Mouse (Mus musculus): Measurements from ENCODE around the gene Igdcc4. TPM values are rescaled to one million over a fixed set of nuclear protein-coding genes. Genes with fewer than 3 reads are reported as not detected.
"Not testable (repeated sequence)": the region's sequence is repeated elsewhere in the genome, so short reads cannot be mapped to it uniquely, and the experiment has no call there.

The Igdcc4 gene
- 55.6 and 58.5 TPM in 2 replicates for polyA plus RNA-seq (2014; fragmentation: Nextera tagmentation; extraction: Ambion mirVana)

DNA sequence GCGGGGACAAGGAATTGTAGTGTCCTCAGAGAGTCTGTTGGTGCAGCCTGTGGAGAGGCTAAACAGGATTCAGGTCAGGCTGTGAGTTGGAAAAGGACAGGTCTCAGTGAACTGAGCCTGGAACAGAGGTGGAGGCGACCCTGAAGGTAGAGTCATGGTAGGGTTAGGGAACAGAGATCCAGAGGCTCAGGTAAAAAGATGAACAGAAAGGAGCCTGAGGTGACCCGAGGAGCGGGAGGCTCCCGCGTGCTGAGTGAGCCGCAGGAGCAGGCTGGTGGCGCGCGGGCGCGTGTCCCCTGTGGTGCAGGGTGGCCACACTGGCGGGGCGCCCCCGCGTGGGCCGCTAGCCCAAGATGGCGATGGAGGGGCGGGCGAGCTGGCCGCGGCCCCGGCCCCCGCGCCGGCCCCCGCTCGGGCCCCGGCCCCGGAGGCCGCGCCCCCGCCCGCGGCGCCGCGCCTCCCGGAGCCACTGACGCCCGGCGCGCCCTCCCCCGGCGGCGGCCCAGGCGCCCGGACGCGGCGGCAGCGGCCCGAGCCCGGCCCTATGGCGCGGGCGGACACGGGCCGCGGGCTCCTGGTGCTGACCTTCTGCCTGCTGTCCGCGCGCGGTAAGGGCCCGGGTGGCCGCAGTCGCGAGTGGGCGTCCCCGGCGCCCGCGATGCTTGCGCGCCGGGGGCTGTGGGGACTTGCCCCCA lies at the start of gene Igdcc4:
TSS of gene Igdcc4 (plus strand) at position 496 of the 695 bp plus-strand sequence.
- DNase-seq (ENCODE audit: low spot score) = peak; percentile 29
- Histone ChIP-seq H3K27me3 (replicated peaks; ENCODE audit: control insufficient read depth, insufficient read depth, low read length) (no peaks in the 10 kb centered on the region), H3K9me3 (ENCODE audit: control insufficient read depth, low read length) (peaks cover 5% of the 10 kb centered on the region; the same call in 1 of the 2 replicates), H3K4me3 (ENCODE audit: low read depth, low read length) (peak within 1 kb of the TSS; percentile 89), H3K4me2 (ENCODE audit: low read depth, low read length) (peak within 1 kb of the TSS; percentile 87), H3K27ac (replicated peaks; ENCODE audit: low read depth, low read length) (peak within 1 kb of the TSS; percentile 92), H3K9ac (ENCODE audit: low read depth, low read length) (peak within 1 kb of the TSS; percentile 94), H3K36me3 (ENCODE audit: control insufficient read depth, insufficient read depth, low read length) (no peaks in the 10 kb centered on the region), H3K4me1 (ENCODE audit: control insufficient read depth, insufficient read depth, low read length) (peaks cover 14% of the 10 kb centered on the region; the same call in 1 of the 2 replicates)
- no peak for ATAC-seq (ENCODE audit: low read depth)
- 6% methylated on average over 11 of the region's 76 CpGs for WGBS

DNA sequence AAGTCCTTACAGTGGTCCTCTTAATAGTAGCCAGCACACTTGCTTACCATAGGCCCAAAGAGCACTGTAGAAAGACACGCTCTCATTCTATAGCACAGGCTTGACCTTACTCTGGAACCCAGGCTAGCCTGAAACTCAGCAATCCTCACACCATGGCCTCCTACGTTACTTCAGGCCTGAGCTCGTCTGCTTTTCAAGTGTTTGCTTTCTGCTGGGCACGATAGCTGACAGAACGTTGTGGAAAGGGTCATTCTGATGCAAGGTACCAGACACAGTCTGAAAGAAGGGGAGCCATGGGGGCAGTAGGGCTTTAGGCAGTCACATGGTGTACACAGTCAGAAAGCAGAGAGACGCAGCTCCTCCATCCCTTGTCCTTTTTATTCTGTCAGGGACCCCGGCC lies 37.0 kb upstream of the Igdcc4 start:
- Histone ChIP-seq H3K4me1 (ENCODE audit: control insufficient read depth, insufficient read depth, low read length) (no peaks in the 10 kb centered on the region), H3K36me3 (ENCODE audit: control insufficient read depth, insufficient read depth, low read length) (peaks cover 88% of the 10 kb centered on the region), H3K4me2 (ENCODE audit: low read depth, low read length) (no peak overlapping the region), H3K9me3 (ENCODE audit: control insufficient read depth, low read length) (no peaks in the 10 kb centered on the region), H3K27ac (replicated peaks; ENCODE audit: low read depth, low read length) (no peak overlapping the region), H3K27me3 (replicated peaks; ENCODE audit: control insufficient read depth, insufficient read depth, low read length) (no peaks in the 10 kb centered on the region), H3K9ac (ENCODE audit: low read depth, low read length) (no peak overlapping the region), H3K4me3 (ENCODE audit: low read depth, low read length) (no peak overlapping the region)
- ATAC-seq (ENCODE audit: low read depth) (no peak), DNase-seq (ENCODE audit: low spot score) (no peak)
- WGBS = 95% methylated on average over 7 of the region's 7 CpGs

DNA sequence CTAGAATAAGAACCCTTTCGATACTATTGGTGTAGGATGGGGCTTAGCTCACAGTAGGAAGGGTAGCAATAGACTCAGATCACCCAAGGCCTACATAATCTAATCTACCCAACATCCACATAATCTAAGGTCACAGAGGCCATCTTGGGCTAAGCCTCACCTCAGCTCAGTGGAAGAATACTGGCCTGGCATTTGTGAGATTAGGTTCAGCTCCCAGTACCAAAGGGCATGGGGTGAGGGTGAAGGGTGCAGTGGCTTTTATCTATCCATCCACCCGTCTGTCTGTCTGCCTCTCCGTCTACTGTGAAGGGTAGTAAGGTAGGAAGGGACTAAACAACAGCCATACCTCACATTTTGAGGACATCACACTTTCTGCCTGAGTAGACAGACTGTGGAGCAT lies 30.7 kb upstream of the Igdcc4 start:
- Histone ChIP-seq H3K36me3 (ENCODE audit: control insufficient read depth, insufficient read depth, low read length) (peaks cover 84% of the 10 kb centered on the region), H3K4me2 (ENCODE audit: low read depth, low read length) (no peak overlapping the region), H3K9me3 (ENCODE audit: control insufficient read depth, low read length) (no peaks in the 10 kb centered on the region), H3K4me1 (ENCODE audit: control insufficient read depth, insufficient read depth, low read length) (no peaks in the 10 kb centered on the region), H3K4me3 (ENCODE audit: low read depth, low read length) (no peak overlapping the region), H3K27me3 (replicated peaks; ENCODE audit: control insufficient read depth, insufficient read depth, low read length) (no peaks in the 10 kb centered on the region), H3K9ac (ENCODE audit: low read depth, low read length) (no peak overlapping the region), H3K27ac (replicated peaks; ENCODE audit: low read depth, low read length) (no peak overlapping the region)
- 97% methylated on average over 3 of the region's 3 CpGs for WGBS
- DNase-seq (ENCODE audit: low spot score) (no peak), ATAC-seq (ENCODE audit: low read depth) (no peak)

DNA sequence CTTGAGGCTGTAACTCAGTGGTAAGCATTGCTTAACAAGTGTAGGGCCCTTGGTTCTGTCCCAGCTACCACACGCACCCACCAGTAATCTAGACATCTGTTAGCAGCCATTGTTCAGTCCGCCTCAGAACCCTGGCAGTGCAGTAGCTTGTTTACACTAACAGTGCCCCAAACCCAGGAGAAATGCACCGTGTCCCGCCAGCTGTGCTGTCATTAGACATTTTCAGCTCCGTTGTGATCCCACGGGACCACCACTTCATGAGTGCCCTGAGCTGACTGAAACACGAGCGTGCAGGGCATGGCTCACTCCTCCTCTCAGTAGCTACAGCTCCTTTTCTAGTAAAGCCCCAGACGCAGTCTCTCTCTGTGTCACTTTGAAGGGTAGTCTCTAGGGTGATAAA lies 27.7 kb upstream of the Igdcc4 start:
- no peak overlapping the region for H3K4me2 ChIP-seq (ENCODE audit: low read depth, low read length)
- DNase-seq (ENCODE audit: low spot score) = peak; percentile 81
- 47% methylated on average over 9 of the region's 9 CpGs for WGBS
- no peaks in the 10 kb centered on the region for H3K27me3 ChIP-seq (replicated peaks; ENCODE audit: control insufficient read depth, insufficient read depth, low read length)
- H3K4me3 ChIP-seq (ENCODE audit: low read depth, low read length) = no peak overlapping the region
- H3K9ac ChIP-seq (ENCODE audit: low read depth, low read length) = no peak overlapping the region
- no peaks in the 10 kb centered on the region for H3K4me1 ChIP-seq (ENCODE audit: control insufficient read depth, insufficient read depth, low read length)
- H3K36me3 ChIP-seq (ENCODE audit: control insufficient read depth, insufficient read depth, low read length) = peaks cover 85% of the 10 kb centered on the region
- peak; percentile 71 for ATAC-seq (ENCODE audit: low read depth)
- H3K27ac ChIP-seq (replicated peaks; ENCODE audit: low read depth, low read length) = no peak overlapping the region
- H3K9me3 ChIP-seq (ENCODE audit: control insufficient read depth, low read length) = no peaks in the 10 kb centered on the region

DNA sequence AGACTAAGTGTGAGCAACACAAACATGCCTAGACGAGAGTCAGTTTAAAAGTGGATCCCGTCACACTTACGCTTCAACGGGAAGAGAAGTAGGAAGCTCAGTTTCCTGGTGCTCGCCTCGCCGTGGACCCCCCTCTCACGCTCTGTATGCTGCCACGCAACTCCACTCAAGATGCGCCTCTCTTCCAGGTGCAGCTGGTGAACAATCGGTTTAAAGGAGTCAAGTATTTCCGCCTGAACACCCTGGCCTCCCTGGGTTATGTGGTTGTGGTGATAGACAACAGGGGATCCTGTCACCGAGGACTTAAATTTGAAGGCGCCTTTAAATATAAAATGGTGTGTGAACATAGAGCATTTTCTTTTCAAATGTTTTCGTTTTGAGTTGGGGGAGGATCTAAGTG lies 27.0 kb upstream of the Igdcc4 start:
- no peaks in the 10 kb centered on the region for H3K4me1 ChIP-seq (ENCODE audit: control insufficient read depth, insufficient read depth, low read length)
- H3K27ac ChIP-seq (replicated peaks; ENCODE audit: low read depth, low read length) = no peak overlapping the region
- no peak overlapping the region for H3K4me3 ChIP-seq (ENCODE audit: low read depth, low read length)
- peaks cover 85% of the 10 kb centered on the region for H3K36me3 ChIP-seq (ENCODE audit: control insufficient read depth, insufficient read depth, low read length)
- no peaks in the 10 kb centered on the region for H3K27me3 ChIP-seq (replicated peaks; ENCODE audit: control insufficient read depth, insufficient read depth, low read length)
- ATAC-seq (ENCODE audit: low read depth) (no peak), DNase-seq (ENCODE audit: low spot score) (no peak)
- no peak overlapping the region for H3K9ac ChIP-seq (ENCODE audit: low read depth, low read length)
- 84% methylated on average over 15 of the region's 15 CpGs for WGBS
- no peaks in the 10 kb centered on the region for H3K9me3 ChIP-seq (ENCODE audit: control insufficient read depth, low read length)
- H3K4me2 ChIP-seq (ENCODE audit: low read depth, low read length) = no peak overlapping the region

DNA sequence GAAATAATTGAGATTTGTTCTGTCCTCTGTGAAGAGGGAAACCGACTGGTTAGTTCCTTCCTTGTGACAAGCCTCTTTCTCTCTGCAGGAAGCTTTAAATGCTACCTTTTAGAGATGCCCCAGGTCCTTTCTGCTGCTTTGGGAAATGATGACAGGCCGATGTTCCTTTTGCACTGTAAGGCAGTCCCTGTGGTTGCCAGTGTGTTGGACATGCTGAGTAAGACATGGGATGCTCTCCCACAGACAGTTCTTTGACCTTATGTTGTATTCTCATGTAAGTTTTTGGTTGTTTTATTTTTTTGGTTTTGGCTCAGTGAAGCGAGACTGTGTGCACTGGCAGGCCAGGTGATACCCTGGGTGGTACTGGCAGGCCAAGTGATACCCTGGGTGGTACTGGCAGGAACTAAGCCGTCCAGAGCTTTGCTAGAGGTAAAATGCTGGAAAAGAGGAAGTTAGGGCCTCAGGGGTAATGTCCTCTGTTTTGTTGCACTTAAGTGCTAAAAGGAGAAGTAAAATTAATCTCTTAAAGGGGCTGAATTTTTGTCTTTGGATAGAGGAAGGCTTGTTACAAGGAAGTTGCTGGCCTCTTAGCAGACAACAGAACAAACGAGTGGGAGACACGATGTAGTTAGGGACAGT lies 26.3 kb upstream of the Igdcc4 start:
- Histone ChIP-seq H3K4me1 (ENCODE audit: control insufficient read depth, insufficient read depth, low read length) (no peaks in the 10 kb centered on the region), H3K4me3 (ENCODE audit: low read depth, low read length) (no peak overlapping the region), H3K4me2 (ENCODE audit: low read depth, low read length) (no peak overlapping the region), H3K9me3 (ENCODE audit: control insufficient read depth, low read length) (no peaks in the 10 kb centered on the region), H3K9ac (ENCODE audit: low read depth, low read length) (no peak overlapping the region), H3K27me3 (replicated peaks; ENCODE audit: control insufficient read depth, insufficient read depth, low read length) (no peaks in the 10 kb centered on the region), H3K27ac (replicated peaks; ENCODE audit: low read depth, low read length) (no peak overlapping the region), H3K36me3 (ENCODE audit: control insufficient read depth, insufficient read depth, low read length) (peaks cover 85% of the 10 kb centered on the region)
- ATAC-seq (ENCODE audit: low read depth) (no peak), DNase-seq (ENCODE audit: low spot score) (no peak)
- 82% methylated on average over 6 of the region's 6 CpGs for WGBS

DNA sequence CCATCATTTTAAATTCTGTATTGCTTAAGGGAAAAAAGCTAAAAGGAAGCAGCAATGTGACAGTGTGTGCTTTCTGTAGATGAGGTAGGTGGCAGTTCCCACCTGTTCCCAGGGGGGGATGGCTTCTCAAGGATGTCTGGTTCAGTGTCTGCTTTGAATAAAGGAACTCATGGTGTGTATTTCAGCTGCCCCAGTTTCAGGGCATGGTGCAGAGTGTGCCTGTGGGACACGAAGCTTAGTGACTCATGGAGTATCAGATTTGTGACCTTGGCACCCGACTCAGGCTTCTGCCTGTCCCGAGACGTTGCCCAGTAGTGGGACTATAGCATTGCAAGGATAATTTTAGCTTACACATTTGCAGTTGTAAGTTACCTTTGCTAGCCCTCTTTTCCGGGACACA lies 23.8 kb upstream of the Igdcc4 start:
- WGBS = 85% methylated on average over 5 of the region's 5 CpGs
- Histone ChIP-seq H3K27me3 (replicated peaks; ENCODE audit: control insufficient read depth, insufficient read depth, low read length) (no peaks in the 10 kb centered on the region), H3K4me2 (ENCODE audit: low read depth, low read length) (no peak overlapping the region), H3K9ac (ENCODE audit: low read depth, low read length) (no peak overlapping the region), H3K4me3 (ENCODE audit: low read depth, low read length) (no peak overlapping the region), H3K4me1 (ENCODE audit: control insufficient read depth, insufficient read depth, low read length) (no peaks in the 10 kb centered on the region), H3K9me3 (ENCODE audit: control insufficient read depth, low read length) (no peaks in the 10 kb centered on the region), H3K36me3 (ENCODE audit: control insufficient read depth, insufficient read depth, low read length) (peaks cover 94% of the 10 kb centered on the region), H3K27ac (replicated peaks; ENCODE audit: low read depth, low read length) (no peak overlapping the region)
- no peak for DNase-seq (ENCODE audit: low spot score)
- no peak for ATAC-seq (ENCODE audit: low read depth)

DNA sequence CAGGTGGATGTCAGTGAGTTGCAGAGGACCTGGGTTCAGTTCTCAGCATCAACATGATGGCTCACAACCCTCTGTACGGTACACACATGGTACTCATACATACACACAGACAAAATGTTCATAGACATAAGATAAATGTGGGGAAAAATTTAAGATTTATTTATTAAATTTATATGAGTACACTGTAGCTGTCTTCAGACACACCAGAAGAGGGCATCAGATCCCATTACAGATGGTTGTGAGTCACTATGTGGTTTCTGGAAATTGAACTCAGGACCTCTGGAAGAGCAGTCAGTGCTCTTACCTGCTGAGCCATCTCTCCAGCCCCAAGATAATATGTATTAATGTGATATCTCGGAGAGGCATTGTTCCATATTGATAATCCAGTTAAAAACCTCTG lies 21.1 kb upstream of the Igdcc4 start:
- not testable (repeated sequence) for H3K4me1 ChIP-seq (ENCODE audit: control insufficient read depth, insufficient read depth, low read length); H3K4me3 ChIP-seq (ENCODE audit: low read depth, low read length); H3K9ac ChIP-seq (ENCODE audit: low read depth, low read length); H3K4me2 ChIP-seq (ENCODE audit: low read depth, low read length); H3K27ac ChIP-seq (replicated peaks; ENCODE audit: low read depth, low read length); H3K27me3 ChIP-seq (replicated peaks; ENCODE audit: control insufficient read depth, insufficient read depth, low read length); DNase-seq (ENCODE audit: low spot score); H3K9me3 ChIP-seq (ENCODE audit: control insufficient read depth, low read length); ATAC-seq (ENCODE audit: low read depth)
- 90% methylated on average over 2 of the region's 2 CpGs for WGBS
- peaks cover 86% of the 10 kb centered on the region for H3K36me3 ChIP-seq (ENCODE audit: control insufficient read depth, insufficient read depth, low read length)
